Mouse (Mus musculus) layer of hippocampus, postnatal 14 days (tissue): ENCODE data around the gene Cttn. TPM values are rescaled to one million over a fixed set of nuclear protein-coding genes. Genes with fewer than 3 reads are reported as not detected.

ENCODE experiments used
- DNase-seq, 2 experiments: peaks; one replicate each; pipeline ENCODE4 v3.0.0; 2021 to 2022; ENCODE audit warnings: low spot score in 2 of 2, mixed read lengths in 1 of 2
- total RNA-seq, 2 experiments: library from RNA; stranded (reverse); gene quantifications; 2 replicates each; pipeline ENCODE4 v1.2.3; 2021

Gene Cttn
- total RNA-seq, 2 experiments from 2014 or later: 174 to 178 TPM

- DNase-seq: no peak
Observed at GRCm38 (mm10) chr7:144402492-144402891, 68.3 kb downstream of the Cttn start.

- no peak for DNase-seq
Observed at GRCm38 (mm10) chr7:144391727-144392126, 79.1 kb downstream of the Cttn start.

GRCm38 (mm10) chr7:144390676-144391075 lies 80.1 kb downstream of the Cttn start:
- DNase-seq: no peak

GRCm38 (mm10) chr7:144389704-144390103 lies 81.1 kb downstream of the Cttn start:
- DNase-seq: no peak

GRCm38 (mm10) chr7:144387537-144387936 lies 83.3 kb downstream of the Cttn start:
- DNase-seq: no peak

Other genes with a start within 250 kb of the Cttn start
- 10 to 100 TPM; 37.8 to 37.9 TPM for gene Ppfia1, start 82.7 kb upstream of the Cttn start, total RNA-seq
- 1 to 10 TPM; 2.5 to 2.9 TPM for gene Fadd, start 111.5 kb upstream of the Cttn start, total RNA-seq